Mouse (Mus musculus): ENCODE measurements around the gene Zbtb2.

DNA sequence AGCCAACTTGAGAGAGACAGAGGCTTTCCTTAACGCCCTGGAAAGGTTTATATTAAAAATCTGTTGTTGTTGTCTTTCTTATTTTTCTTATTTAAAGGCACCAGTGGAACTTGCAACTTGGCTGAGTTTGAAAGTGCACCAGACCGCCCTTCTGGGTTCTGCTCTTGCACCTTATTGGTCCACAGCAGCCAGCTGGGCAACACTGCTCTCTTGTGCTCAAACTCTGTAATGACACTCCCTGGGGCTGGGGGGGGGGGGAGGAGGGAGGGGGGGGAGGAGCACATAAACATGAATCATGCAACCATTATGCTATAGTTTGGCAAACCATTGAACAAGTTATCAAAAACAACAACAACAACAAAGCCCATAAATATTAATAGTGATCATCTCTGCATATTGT lies 46.5 kb downstream of the Zbtb2 start:
- TF ChIP-seq CTCF (IDR thresholded peaks at IDR 0.05; ENCODE audit: insufficient read depth, low read depth, low read length) (no peak), POLR2A (IDR thresholded peaks at IDR 0.05; ENCODE audit: insufficient read depth, low read depth, low read length) (no peak)

All from olfactory bulb, adult 2 months (tissue).